Mouse (Mus musculus) cerebellum, adult 2 months (tissue): ENCODE measurements around the gene Pgls.

Source experiments
- CTCF ChIP-seq: fragments of 200-500 bp; IDR thresholded peaks from 2 replicates; pipeline ENCODE4 v1.5.1; 2011; ENCODE audit warnings: low read depth, mild to moderate bottlenecking, control low read depth, low read length, moderate library complexity, borderline replicate concordance; ENCODE audit not compliant: insufficient read depth
- POLR2A ChIP-seq: fragments of 200-500 bp; IDR thresholded peaks from 2 replicates; pipeline ENCODE4 v1.6.1; 2011; ENCODE audit warnings: low read length, control low read depth, borderline replicate concordance; ENCODE audit not compliant: insufficient read depth

GRCm38 (mm10) chr8:71592374-71593170 is 596 bp downstream of the Pgls start:
- TF ChIP-seq CTCF (no peak), POLR2A (no peak; the same call in 1 of the 2 replicates)
